Mouse (Mus musculus) layer of hippocampus, postnatal 25 days (tissue): Measurements from ENCODE around the gene Csrp3. TPM values are rescaled to one million over a fixed set of nuclear protein-coding genes. Genes with fewer than 3 reads are reported as not detected.

Experiments used
- DNase-seq, 2 experiments: peaks; one replicate each; pipeline ENCODE4 v3.0.0; 2022; ENCODE audit warnings: mixed read lengths in 2 of 2, low spot score in 1 of 2; ENCODE audit errors: extremely low spot score in 1 of 2
- total RNA-seq, 2 experiments: library from RNA; stranded (reverse); gene quantifications; 2 replicates each; pipeline ENCODE4 v1.2.3; 2021

Gene Csrp3
- total RNA-seq, 2 experiments from 2014 or later = not detected

GRCm38 (mm10) chr7:48870579-48871180 lies 22.8 kb upstream of the Csrp3 start:
- DNase-seq = no peak

- no peak for DNase-seq
These were observed 22.3 kb upstream of the Csrp3 start for GRCm38 (mm10) chr7:48870144-48870543.

DNA sequence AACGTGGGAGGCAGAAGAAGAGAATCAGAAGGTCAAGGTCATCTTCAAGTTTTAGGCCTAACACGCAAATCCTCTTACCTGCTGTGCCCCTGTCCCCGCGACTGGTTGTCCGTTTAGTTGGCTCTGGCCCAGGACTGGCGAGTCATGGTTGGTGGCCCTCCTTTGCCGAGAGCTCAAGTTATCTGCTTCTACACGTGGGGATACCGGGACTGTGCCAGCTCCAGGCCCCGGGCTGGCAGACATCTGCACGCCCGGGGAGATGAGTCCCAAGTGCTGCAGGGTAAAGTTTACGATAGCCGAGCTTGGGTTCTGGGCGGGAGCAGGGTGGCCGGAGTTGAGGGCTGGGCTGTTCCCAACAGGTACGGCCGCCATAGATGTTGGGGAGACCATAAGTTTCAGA lies 19.7 kb upstream of the Csrp3 start:
- no peak for DNase-seq

- no peak for DNase-seq
These were observed 17.0 kb upstream of the Csrp3 start for GRCm38 (mm10) chr7:48864671-48865458.

- DNase-seq = no peak
These were observed 16.4 kb upstream of the Csrp3 start for GRCm38 (mm10) chr7:48864199-48864598.

GRCm38 (mm10) chr7:48861796-48862195 lies 14.0 kb upstream of the Csrp3 start:
- no peak for DNase-seq

DNA sequence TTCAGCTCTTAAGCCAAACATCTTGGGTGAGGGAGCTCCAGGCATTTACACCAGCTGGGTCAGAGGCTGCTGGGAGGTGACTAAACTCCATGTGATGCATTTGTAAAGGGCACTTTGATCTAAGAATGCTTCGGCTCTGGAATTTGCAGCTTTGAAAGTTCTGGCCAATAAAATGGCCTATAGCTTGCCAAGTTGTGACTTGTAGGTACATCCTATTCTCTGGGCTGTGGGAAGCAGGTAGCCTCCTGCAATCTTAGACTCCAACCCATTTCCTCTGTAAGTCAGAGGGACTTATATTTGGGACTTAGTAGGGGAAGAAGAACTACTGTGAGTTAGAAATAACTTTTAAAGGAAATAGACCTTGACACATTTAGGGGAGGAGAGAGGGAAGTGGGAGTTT lies 13.1 kb upstream of the Csrp3 start:
- DNase-seq = no peak

DNA sequence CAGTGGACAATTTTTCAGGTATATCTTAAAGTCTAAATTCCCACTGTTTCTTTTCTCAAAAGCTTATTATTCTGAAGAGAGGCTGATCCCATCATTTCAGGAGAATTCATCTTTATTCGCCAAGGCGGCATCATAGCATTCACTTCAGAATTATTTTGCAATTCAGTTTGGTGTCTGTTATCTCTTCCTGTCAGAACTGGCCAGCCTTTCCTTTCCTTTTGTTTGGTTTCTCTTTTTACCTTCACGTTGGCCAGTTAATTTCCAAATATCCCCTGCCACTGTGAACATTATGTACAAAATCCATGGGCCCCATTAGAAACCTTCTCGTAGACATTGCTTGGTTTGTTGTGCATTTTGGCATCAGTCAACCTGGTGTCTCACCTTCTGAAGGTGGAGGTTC lies 11.5 kb upstream of the Csrp3 start:
- no peak for DNase-seq

DNA sequence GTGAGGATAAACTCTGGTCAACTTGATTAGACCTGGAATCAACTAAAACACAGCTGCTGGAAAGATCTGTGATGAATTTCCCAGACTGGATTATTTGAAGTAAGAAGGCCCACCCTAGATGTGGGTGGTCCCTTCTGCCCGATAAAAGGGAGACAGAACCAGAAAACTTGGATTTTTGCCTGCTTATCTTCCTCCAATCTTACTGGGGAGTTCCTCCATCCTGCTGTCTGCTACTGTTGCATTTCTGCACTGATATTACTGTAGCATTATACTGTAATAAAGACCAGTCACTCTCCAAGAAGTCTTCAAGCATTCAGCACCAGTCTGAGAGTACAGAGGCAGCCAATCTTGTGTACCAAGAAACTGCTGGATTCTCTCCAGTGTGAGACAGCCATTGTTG lies 10.4 kb upstream of the Csrp3 start:
- DNase-seq = no peak

- DNase-seq = no peak
These were observed 7.6 kb upstream of the Csrp3 start for GRCm38 (mm10) chr7:48855461-48855860.

- no peak for DNase-seq
These were observed 5.7 kb upstream of the Csrp3 start for GRCm38 (mm10) chr7:48853496-48853895.

- DNase-seq = no peak
These were observed 3.8 kb upstream of the Csrp3 start for GRCm38 (mm10) chr7:48851529-48852104.

DNA sequence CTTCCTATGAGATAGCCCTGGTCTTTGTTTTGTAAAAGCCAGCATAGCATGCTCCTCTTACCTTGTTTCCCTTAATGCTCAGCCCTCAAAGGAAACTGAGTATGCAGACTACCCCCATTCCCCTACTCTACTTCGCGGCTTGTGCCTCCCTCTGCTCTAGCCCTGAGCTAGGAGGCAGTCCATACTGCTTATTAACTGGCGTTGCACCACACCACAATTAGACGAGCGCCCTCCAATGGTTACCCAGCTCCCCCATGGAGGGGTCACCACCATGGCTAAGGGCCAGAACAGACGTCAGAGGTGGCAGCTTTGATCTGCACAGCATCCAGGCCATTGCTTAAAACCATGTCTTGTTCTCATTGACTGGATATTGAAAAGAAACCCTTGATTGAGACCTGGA lies 1.1 kb downstream of the Csrp3 start:
- DNase-seq = no peak

GRCm38 (mm10) chr7:48845213-48845973 lies 2.4 kb downstream of the Csrp3 start:
- no peak for DNase-seq

DNA sequence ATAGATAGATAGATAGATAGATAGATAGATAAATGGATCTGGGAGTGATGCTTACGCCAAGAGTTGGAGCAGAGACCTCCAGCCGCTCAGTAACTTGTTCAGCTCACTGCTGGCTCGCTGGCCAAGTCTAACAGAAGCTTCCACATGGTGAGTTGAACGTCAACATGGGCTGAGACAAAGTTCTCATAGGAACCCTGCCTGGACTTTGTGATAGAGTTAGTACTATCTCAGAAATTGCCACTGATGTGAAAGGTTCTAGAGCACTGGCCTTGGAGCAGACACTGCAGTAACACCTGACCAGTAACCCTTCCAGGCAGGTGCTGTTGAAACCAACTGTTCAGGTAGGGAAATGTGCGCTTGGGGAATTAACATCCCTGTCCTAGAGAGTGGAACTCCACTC lies 4.3 kb downstream of the Csrp3 start:
- DNase-seq = no peak

- no peak for DNase-seq
These were observed 5.5 kb downstream of the Csrp3 start for GRCm38 (mm10) chr7:48842353-48842752.

DNA sequence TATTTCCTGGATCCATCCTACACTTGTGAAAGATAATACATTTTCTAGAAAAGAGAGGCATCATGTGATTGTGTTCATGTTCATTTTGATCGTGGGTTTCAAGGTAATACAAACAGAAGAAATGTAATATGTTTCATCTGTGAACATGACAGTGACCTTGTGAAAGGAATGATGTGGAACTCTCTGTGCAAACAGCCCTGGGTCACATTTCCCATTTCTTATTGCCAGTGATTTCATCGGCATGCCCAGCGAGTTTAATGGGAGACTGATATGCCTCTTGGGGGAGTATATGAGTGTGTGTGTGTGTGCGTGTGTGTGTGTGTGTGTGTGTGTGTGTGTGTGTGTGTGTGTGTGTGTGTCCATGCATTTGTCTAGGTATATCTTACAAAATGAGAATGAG lies 6.3 kb downstream of the Csrp3 start:
- no peak for DNase-seq

DNA sequence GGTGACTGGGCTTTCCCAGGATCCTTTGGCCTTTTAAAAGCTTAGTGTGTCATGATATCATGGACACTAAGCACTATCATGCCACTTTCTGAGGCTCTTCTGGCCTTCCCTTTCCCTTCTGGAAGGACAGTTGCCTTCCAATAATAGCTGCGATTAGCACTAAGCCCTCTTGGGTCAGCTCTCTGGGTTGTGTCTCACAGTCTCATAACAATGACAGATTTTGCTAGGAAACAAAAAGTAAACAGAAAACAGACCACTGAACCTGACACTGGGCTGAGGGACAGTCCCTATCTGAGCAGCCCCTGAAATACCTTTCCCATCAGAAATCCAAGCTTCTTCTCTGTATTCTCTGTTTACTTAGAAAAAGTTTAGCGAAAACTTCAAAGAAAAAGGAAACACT lies 7.3 kb downstream of the Csrp3 start:
- DNase-seq = no peak

GRCm38 (mm10) chr7:48838434-48838833 lies 9.4 kb downstream of the Csrp3 start:
- DNase-seq = no peak

GRCm38 (mm10) chr7:48836949-48837348 lies 10.9 kb downstream of the Csrp3 start:
- no peak for DNase-seq

GRCm38 (mm10) chr7:48834989-48835626 lies 12.7 kb downstream of the Csrp3 start:
- no peak for DNase-seq
